Mouse (Mus musculus) adrenal gland, postnatal 36 days (tissue): ENCODE data around the gene Pde1b. TPM values are rescaled to one million over a fixed set of nuclear protein-coding genes. Genes with fewer than 3 reads are reported as not detected.

Experiments used
- DNase-seq, 2 experiments: peaks; one replicate each; pipeline ENCODE4 v3.0.0; 2021; ENCODE audit warnings: mixed read lengths in 1 of 2
- long read RNA-seq, 2 experiments: library from polyadenylated mRNA; stranded (forward); transcript quantifications; one replicate each; pipeline ENCODE4 v2.0.0; 2021; ENCODE audit warnings: borderline sequencing depth in 2 of 2
- total RNA-seq, 2 experiments: library from RNA; stranded (reverse); gene quantifications; 2 replicates each; pipeline ENCODE4 v1.2.3; 2021

Pde1b gene
- 1 to 10 TPM; 2.5 to 8.7 TPM for total RNA-seq
- long read RNA-seq, experiment 1, partial matches to known transcripts, result 0 of 2 reads
- long read RNA-seq, experiment 1, other reads (novel, unspliced or antisense), result 2 of 2 reads
- long read RNA-seq, experiment 2, partial matches to known transcripts, result 0 of 4 reads
- long read RNA-seq, experiment 2, other reads (novel, unspliced or antisense), result 0 of 4 reads

DNA sequence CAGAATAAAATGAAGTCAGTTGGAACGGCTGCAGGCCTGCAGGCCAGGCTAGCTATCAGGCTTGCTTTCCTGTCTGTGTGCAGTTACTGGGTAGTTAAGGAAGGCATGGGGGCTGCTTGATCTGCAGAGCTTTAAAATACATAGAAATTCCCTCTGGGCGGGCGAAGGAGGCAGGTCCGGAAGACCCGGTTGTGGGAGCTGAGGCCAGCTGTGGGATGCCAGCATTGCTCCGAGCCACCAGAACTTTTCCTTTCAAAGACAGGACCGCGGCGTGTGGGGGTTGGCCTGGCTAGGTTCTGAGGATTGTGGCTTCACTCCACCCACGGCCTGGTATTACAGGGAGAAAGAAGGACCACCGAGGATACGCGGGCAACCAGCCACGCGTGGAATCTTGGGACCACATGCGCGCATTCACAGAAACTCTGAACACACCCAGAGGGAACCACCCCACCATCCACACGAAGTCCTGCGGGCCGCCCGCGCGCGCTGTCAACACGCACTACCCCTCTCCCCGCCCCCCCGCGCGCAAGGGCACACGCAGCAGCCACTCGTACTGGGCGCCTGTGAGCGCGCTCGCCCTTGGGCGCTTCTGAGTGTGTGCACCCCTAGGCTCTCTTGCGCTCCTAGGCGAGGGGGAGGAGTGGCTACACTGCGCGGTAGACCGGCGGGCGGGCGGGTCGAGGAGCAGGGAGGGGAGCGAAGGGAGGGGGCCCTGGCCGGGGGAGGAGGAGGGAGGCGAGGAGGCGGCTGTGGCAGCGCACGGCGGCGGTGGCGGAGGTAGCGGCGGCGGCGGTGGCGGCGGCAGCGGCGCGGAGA lies at the start of gene Pde1b:
TSS of gene Pde1b (plus strand) at position 600 of the 816 bp plus-strand sequence.
- DNase-seq, result peak; percentile 84

DNA sequence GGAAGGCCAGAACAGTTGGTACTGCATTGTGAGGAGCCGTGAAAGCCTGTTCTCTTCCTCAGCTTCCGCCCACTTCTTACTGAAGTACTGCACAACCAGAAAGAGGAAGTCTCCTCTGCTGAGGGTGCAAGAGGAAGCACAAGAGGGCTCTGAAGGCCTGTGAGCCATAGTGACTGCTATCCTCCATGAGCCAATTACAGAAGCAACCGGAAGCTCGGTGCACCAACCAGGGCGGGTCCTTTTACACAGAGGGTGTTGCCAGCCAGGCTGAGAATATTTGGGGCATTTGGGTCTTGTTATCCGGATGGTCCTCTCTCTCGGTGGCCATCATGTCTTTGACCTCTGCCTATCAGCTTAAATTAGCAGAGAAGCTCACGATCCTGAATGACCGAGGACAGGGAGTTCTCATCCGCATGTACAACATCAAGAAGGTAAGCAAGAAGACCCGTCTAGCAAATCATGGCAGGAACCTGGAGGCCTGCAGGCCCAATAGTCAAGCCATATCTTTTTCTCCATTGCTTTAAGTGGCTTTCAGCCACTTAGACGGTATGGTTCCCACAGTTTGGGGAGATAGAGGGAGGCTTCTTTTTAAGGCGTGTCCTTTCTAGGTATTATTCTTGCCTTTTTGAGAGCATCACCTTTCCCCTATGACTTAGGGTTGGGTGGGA lies 49.1 kb upstream of the Pde1b start, which contains the start of gene Nckap1l:
TSS of gene Nckap1l (plus strand) at position 244 of the 668 bp plus-strand sequence.
- DNase-seq, result peak; percentile 20 to 23

GRCm38 (mm10) chr15:103454449-103454848 lies 48.4 kb upstream of the Pde1b start:
- DNase-seq, result no peak

DNA sequence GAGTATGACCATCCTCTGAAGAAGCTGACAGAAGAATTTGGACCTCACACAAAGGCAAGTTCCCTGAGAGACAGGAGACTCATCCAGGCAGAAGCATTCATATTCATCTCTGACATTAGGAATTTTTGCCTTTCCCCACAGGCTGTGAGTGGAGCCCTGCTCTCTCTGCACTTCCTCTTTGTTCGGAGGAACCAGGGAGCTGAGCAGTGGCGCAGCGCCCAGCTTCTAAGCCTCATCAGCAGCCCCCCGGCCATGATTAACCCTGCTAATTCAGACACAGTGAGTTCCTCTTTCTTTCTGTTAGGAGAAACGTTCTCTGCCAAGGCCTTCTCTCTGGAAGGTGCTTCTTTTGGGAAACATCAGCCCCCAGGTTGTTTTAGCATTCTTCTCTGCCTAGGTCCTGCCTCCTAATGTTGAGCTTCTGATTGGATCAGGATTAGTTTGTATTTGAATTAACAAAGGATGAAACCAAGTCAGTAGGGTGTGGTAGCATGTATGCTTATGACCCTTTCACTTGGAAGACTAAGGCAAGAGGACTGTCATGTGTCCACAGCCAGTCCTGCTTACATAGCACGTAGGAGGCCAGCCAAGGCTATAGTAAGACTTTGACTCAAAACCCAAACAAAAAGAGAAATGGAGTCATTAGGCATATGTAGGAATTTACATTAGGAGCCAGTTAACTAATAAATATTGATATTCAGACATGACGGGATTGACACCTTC lies 40.1 kb upstream of the Pde1b start:
- DNase-seq, result no peak

DNA sequence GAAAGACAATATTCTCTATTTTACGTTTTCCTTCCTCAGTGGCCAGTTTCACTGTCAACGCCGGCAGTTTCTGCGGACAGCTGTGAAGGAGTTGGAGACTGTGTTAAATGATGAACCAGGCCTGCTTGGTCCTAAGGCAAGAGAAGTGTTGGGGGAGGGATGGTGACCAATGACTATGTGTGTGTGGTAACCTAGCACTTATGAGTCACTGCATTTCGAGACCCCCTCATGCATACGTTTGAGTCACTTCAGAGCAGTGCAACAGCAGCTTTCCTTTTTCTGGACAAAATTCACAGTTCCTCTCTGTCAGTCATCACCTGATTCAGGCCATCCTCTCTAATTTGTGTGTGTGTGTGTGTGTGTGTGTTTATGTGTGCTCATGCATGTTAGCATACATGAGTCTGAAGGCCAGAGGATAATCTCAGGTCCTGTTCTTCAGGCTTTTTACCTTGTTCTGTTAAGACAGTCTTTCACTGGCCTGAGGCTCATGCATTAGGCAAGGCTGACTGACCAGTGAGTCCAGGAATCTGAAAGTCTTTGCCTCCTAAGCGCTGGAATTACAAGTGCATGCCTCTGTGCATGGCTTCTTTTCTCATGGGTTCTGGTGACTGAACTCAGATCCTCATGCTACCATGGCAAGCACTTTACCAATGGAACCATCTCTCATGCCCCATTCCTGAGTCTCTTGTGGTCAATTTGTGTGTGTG lies 31.2 kb upstream of the Pde1b start:
- no peak for DNase-seq

DNA sequence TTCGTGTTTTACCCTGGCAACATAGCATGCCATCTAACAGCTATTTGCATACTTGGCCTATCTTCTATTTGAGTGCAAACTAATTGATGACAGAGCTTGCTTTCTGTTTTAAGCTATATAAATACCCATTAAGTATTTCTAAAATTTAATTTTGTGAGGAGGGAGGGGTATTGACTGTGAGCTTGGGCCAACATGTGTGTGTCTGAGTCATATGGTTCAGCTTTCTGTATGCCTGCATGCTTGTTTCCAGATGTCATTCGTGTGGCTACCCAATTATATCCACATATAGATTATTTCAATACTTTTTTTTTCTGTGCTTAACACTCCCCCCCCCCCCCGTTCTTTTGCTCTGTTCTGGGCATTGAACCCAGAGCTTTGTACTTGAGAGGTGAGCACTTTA lies 30.6 kb upstream of the Pde1b start:
- no peak for DNase-seq

DNA sequence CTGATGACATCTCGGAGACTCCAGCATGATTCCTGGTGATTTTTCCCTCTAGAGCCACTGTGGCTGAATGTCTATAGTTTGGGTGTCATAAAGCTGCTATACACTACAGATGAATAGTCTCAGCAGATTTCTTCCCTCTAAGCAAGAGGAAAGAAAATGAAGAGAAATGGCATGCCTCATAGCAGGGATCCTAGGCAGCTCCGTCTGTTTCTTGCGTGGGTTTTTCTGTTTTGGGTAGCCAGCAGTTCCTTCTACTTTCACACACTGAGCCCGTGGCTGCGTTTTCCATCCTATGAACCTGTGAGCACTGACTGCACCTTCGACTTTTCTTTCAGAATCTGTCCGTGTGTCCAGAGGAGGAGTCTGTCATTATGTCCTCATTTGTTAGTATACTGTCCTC lies 29.7 kb upstream of the Pde1b start:
- no peak for DNase-seq

DNA sequence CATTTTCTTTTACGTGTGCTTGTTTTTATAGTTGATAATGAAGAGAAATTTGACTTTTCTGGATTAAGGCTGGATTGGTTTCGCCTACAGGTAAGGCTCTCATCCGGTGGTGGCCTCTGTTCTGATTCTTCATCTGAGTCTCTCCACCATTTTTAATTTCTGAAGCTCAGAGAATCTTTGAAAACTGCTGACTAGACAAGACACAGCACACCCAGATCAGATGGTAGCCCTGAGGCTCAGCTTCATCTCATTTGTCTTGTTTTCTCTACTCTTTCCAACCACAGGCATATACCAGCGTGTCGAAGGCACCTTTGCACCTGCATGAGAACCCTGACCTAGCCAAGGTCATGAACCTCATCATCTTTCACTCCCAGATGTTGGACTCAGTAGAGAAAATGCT lies 29.1 kb upstream of the Pde1b start:
- DNase-seq, result no peak

DNA sequence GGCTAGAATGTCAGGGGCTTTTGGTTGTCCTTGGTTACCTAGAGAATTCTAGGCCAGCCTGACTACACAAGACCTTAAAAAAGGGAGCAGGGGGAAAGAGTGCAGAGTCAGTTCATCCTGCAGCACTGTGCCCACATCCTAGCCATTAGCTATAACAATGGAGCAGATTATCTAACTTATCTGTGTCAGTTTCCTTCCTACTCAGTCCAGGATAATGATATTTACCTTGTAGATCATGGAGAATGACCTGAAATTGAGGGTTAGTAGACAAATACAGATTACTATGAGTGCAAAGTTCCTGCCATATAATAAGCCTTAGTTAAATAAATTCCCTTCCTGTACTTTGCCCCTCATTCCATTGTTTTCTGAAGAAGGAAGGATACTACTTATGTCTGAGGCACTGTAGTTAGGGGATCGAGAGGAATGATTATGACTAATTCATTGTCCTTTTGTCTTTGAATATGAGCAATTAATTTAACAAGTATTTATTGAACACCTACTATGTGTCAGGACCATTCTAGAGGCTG lies 23.7 kb upstream of the Pde1b start:
- DNase-seq, result no peak

DNA sequence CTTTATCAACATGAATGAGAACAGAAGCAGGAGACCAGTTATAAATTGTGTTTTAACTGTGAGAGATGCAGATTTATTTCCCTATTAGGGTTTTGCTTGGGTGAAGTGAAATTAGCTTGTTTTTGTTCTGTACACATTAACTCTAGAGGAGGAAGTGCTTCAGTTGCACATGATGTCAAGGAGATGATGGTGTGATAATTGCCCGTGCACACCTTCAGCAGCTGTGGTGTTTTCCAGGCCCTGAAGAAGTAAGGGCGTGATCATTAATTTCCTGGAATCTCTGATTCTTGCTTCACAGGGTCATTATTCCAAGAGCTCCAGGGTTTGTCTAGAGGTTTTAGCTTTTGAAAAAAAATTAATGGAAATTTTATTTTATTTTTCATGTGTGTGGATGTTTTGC lies 22.7 kb upstream of the Pde1b start:
- no peak for DNase-seq

- peak in 1 of 2 experiments; percentile 47 for DNase-seq
Measured at GRCm38 (mm10) chr15:103482488-103482887, 20.3 kb upstream of the Pde1b start.

GRCm38 (mm10) chr15:103484490-103484889 lies 18.3 kb upstream of the Pde1b start:
- no peak for DNase-seq

DNA sequence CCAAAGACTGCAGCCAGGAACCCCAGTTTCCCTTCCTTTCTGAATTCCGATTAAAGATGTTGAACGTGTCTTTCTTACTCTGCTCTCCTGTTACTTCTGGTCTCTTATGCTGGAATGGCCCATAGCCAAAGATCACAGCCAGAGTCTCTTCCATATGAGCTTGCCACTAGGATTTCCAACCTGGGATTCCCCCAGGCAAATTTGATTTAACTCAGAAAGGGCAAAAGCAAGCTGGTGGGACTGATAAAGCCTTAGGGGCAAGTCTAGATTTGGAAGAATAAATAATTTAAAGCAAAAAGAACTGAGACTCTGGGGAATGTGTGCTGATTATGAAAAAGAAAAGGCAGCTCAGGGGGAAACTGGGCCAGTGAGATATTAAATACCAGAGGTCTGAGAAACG lies 17.7 kb upstream of the Pde1b start:
- DNase-seq, result no peak

DNA sequence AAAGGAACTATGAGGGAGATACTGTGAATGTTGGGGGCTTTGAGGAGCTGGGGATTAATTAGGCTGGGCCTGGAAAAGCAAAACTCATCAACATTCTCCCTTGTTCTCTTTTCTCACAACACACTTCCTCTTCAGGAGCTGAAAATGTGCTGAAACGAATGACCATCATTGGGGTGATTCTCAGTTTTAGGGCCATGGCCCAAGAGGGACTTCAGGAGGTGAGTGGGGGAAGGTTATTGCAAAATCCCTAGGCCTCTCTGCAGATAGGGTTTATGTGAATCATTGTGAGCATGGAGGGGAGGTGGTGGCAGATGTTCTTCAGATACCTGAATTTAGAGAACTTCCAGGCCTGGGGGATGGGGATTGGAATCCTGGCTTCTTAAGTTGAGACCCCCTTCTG lies 16.2 kb upstream of the Pde1b start:
- DNase-seq, result no peak

- peak in 1 of 2 experiments; percentile 18 for DNase-seq
Measured at GRCm38 (mm10) chr15:103488336-103488735, 14.5 kb upstream of the Pde1b start.

GRCm38 (mm10) chr15:103496204-103497140 lies 6.4 kb upstream of the Pde1b start:
- DNase-seq, result peak; percentile 70 to 79

- no peak for DNase-seq
Measured at GRCm38 (mm10) chr15:103498157-103498556, 4.7 kb upstream of the Pde1b start.

GRCm38 (mm10) chr15:103500723-103501122 lies 2.1 kb upstream of the Pde1b start:
- no peak for DNase-seq

- no peak for DNase-seq
Measured at GRCm38 (mm10) chr15:103501186-103501585, 1.6 kb upstream of the Pde1b start.

DNA sequence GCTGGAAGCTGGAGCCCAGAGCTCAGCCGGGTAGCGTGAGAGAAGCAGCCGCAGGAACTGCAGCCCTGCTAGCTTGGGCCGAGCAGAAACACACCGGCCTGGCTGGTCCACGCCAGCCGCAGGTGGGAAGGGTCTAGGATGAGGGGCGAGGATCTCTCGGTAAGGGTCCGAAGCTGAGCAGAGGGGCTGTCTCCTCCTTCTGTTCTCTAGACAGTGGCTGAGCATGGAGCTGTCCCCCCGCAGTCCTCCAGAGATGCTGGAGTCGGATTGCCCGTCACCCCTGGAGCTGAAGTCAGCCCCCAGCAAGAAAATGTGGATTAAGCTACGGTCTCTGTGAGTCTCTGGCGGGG lies 392 bp downstream of the Pde1b start:
- DNase-seq, result no peak
